Mouse (Mus musculus) testis, adult 2 months (tissue): ENCODE data around the gene P2rx6. TPM values are rescaled to one million over a fixed set of nuclear protein-coding genes. Genes with fewer than 3 reads are reported as not detected.

ENCODE experiments used
- H3K27ac ChIP-seq: fragments of 200-500 bp; 2 replicates; pipeline ENCODE4 v1.5.1; 2012; ENCODE audit warnings: low read depth, low read length; ENCODE audit not compliant: control insufficient read depth, insufficient read depth
- H3K27me3 ChIP-seq: fragments of 200-500 bp; 2 replicates; pipeline ENCODE4 v1.6.1; 2012; ENCODE audit warnings: mild to moderate bottlenecking, low read length, moderate library complexity; ENCODE audit not compliant: control insufficient read depth, insufficient read depth
- H3K36me3 ChIP-seq: fragments of 200-500 bp; 2 replicates; pipeline ENCODE4 v1.6.1; 2012; ENCODE audit warnings: mild to moderate bottlenecking, low read length; ENCODE audit not compliant: control insufficient read depth, insufficient read depth
- H3K4me1 ChIP-seq: fragments of 200-500 bp; 2 replicates; pipeline ENCODE4 v1.6.1; 2012; ENCODE audit warnings: low read length; ENCODE audit not compliant: control insufficient read depth, insufficient read depth
- H3K4me3 ChIP-seq: fragments of 200-500 bp; 2 replicates; pipeline ENCODE4 v1.5.1; 2012; ENCODE audit warnings: low read depth, mild to moderate bottlenecking, low read length, moderate library complexity, mixed read lengths; ENCODE audit not compliant: control insufficient read depth
- CTCF ChIP-seq: fragments of 200-500 bp; IDR thresholded peaks from 2 replicates; pipeline ENCODE4 v1.5.1; 2012; ENCODE audit warnings: low read depth, mild to moderate bottlenecking, inconsistent platforms, low read length, moderate library complexity; ENCODE audit not compliant: control insufficient read depth, insufficient read depth, insufficient replicate concordance
- POLR2A ChIP-seq: fragments of 200-500 bp; IDR thresholded peaks from 2 replicates; pipeline ENCODE4 v1.6.1; 2012; ENCODE audit warnings: low read depth, mild to moderate bottlenecking, inconsistent platforms, low read length, moderate library complexity; ENCODE audit not compliant: control insufficient read depth
- polyA plus RNA-seq: library from polyadenylated mRNA; depleted of rRNA; stranded (reverse); fragments of >200 nt; gene quantifications from 2 replicates; pipeline ENCODE4 v1.2.3, GENCODE M21; 2012; rRNA removed

P2rx6 gene
- polyA plus RNA-seq, result 0.73 and 1.1 TPM in 2 replicates

DNA sequence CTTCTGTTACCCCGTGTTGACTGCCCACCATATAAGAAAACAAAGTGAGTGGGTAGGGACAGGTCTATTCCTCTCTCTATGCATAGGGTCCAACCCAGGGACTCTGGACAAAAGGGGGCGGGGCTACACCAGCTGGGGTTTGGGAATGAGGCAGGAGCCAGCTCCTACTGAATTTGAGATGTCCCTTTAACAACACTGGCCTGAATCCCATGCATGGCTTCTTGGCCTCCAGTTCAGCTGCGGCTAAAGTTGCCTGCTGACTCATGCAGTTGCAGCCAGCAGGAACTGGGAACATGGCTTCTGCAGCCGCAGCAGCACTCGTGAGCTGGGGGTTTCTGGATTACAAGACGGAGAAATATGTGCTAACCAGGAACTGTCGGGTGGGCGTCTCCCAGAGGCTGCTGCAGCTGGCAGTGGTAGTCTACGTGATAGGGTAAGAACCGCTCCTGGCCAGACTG is at the start of gene P2rx6:
P2rx6 (plus strand) TSS at position 135 of the 458 bp plus-strand sequence.
- H3K27ac ChIP-seq, result no peak within 1 kb of the TSS; the same call in 1 of the 2 replicates
- no peaks in the 10 kb centered on the region for H3K36me3 ChIP-seq
- H3K4me1 ChIP-seq, result peaks cover 16% of the 10 kb centered on the region
- 0 out of 2 replicates have a peak, but pooled peaks have one; percentile 23 for TF ChIP-seq POLR2A
- no peak for TF ChIP-seq CTCF
- no peaks in the 10 kb centered on the region for H3K27me3 ChIP-seq
- peak within 1 kb of the TSS; percentile 51 for H3K4me3 ChIP-seq

GRCm38 (mm10) chr16:17518910-17519309 is 42.8 kb upstream of the P2rx6 start:
- Histone ChIP-seq H3K27ac (no peak overlapping the region), H3K36me3 (peaks cover 3% of the 10 kb centered on the region), H3K4me1 (no peaks in the 10 kb centered on the region), H3K4me3 (no peak overlapping the region), H3K27me3 (no peaks in the 10 kb centered on the region)
- TF ChIP-seq CTCF (no peak), POLR2A (no peak)

GRCm38 (mm10) chr16:17524156-17524555 is 37.5 kb upstream of the P2rx6 start:
- TF ChIP-seq POLR2A (no peak), CTCF (no peak)
- H3K36me3 ChIP-seq, result peaks cover 1% of the 10 kb centered on the region
- H3K4me3 ChIP-seq, result no peak overlapping the region
- no peaks in the 10 kb centered on the region for H3K4me1 ChIP-seq
- H3K27me3 ChIP-seq, result no peaks in the 10 kb centered on the region
- H3K27ac ChIP-seq, result no peak overlapping the region

DNA sequence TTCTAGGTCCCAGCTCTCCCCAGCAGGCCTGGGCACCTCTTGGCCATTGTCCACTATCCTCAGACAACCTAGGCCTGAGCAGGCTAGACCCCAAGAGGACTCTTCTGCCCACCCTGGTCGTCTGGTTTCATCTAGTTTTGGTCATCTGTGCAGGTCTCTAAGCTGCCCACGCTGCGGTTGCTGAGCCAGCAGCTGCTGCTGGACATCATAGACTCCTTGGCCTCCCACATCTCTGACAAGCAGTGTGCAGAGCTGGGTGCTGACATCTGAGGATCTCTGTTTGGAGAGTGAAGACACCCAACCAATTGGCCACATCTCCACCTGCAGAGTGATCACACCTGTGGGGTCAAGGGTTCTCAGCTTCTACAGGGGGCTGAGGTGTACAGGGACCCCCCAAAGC is 36.2 kb upstream of the P2rx6 start:
- no peak overlapping the region for H3K4me3 ChIP-seq
- H3K27ac ChIP-seq, result no peak overlapping the region
- no peaks in the 10 kb centered on the region; the same call in none of the 2 replicates for H3K36me3 ChIP-seq
- TF ChIP-seq CTCF, result no peak
- no peak for TF ChIP-seq POLR2A
- peaks cover 3% of the 10 kb centered on the region for H3K4me1 ChIP-seq
- no peaks in the 10 kb centered on the region for H3K27me3 ChIP-seq

DNA sequence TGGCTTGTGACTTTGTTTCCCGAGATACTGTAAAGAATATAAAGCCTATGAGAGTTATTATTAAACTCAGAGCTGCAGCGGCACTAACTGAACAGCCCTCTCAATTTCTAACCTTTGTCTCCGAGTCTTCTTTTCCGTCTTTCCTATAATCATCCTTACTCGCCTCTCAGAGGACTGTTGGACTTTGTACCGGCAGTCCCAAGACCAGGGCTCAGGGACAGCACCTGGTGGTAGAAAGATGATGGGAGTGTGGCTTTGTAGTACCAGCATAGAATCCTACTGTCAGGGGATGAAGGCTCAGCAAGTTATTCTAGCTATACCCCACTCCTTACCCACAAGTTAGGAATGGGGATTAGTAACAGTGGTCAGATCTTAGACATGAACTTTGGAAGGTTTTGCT is 35.5 kb upstream of the P2rx6 start:
- Histone ChIP-seq H3K36me3 (no peaks in the 10 kb centered on the region; the same call in none of the 2 replicates), H3K27me3 (no peaks in the 10 kb centered on the region), H3K4me3 (no peak overlapping the region), H3K27ac (no peak overlapping the region), H3K4me1 (peaks cover 3% of the 10 kb centered on the region)
- TF ChIP-seq POLR2A, result no peak
- TF ChIP-seq CTCF, result no peak

DNA sequence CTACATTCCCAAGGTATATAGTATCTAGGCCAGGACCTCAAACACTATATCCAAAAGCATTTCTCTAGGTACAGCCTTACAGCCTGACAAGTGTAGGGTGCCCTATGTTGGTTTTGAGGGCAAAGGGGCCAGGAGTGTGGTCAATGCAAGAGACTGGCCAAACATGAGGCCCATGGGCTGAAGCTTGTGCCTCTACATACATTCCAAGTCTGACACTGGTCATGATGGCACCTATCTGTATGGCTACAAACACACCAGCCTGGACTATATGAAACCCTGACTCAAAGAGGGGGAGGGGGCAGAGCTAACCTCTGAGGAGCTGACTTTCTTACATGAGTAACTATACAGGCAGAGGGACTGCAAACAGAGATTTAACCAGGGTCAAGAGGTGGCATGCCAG is 34.1 kb upstream of the P2rx6 start:
- H3K36me3 ChIP-seq, result no peaks in the 10 kb centered on the region; the same call in 1 of the 2 replicates
- peaks cover 3% of the 10 kb centered on the region for H3K4me1 ChIP-seq
- TF ChIP-seq POLR2A (no peak), CTCF (no peak)
- H3K27ac ChIP-seq, result no peak overlapping the region
- no peak overlapping the region for H3K4me3 ChIP-seq
- no peaks in the 10 kb centered on the region for H3K27me3 ChIP-seq

DNA sequence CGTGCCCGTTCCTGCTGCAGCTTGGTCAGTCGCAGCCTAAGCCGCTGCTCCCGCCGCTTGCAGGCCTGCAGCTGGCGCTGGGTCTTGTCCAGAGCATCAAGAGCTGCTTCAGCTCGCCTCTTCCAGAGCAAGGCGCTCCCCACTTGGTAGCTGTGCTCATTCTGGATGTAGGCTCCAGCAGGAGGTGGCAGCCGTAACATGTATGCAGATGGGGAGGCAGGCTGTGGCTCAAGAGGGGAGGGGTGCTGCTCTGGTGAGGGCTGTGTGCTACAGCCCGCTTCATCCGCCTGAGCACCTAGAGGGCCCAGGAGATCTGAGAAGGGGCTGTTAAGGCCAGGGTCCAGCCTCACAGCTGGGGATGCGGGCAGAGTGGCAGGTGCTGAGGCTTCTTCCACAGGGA is 33.4 kb upstream of the P2rx6 start:
- H3K27me3 ChIP-seq, result no peaks in the 10 kb centered on the region
- H3K4me1 ChIP-seq, result peaks cover 3% of the 10 kb centered on the region
- no peak overlapping the region for H3K27ac ChIP-seq
- no peaks in the 10 kb centered on the region; the same call in 1 of the 2 replicates for H3K36me3 ChIP-seq
- H3K4me3 ChIP-seq, result no peak overlapping the region
- TF ChIP-seq CTCF (no peak), POLR2A (no peak)
